Mouse (Mus musculus) embryonic stem cell, embryonic (primary cell): ENCODE measurements around the gene Nck2.

Experiments
- CTCF ChIA-PET, 4 experiments: fragments of 300-600 bp in 2 of 4; fragments of 350-600 bp in 2 of 4; sonication (Branson Sonifier 250); formaldehyde crosslinking; loops; one replicate each; lab custom pipeline; 2022; ENCODE audit warnings: inconsistent platforms in 2 of 4; lab: Charles Lee
- POLR2A ChIA-PET, 4 experiments: fragments of 300-600 bp in 2 of 4; fragments of 350-600 bp in 2 of 4; sonication (Branson Sonifier 250); formaldehyde crosslinking; loops; one replicate each; lab custom pipeline; 2022; ENCODE audit warnings: antibody characterized with exemption in 4 of 4, inconsistent platforms in 1 of 4; lab: Charles Lee

The Nck2 gene

GRCm38 (mm10) chr1:43444531-43444930 lies at the start of gene Nck2:
Gene Nck2 (plus strand): TSS chr1:43444579.
- ChIA-PET POLR2A (interaction anchor here in 2 of 4 experiments (0.6 to 1.6 kb wide), 9 partner anchors 10 to 371 kb away, joined by 3 to 5 read pairs (median 3); no protein-coding TSS in a partner anchor), CTCF (interaction anchor here in 3 of 4 experiments (0.6 to 1.7 kb wide), 4 partner anchors 15 to 261 kb away, joined by 3 to 10 read pairs (median 5); no protein-coding TSS in a partner anchor)

GRCm38 (mm10) chr1:43395040-43395439 lies 49.3 kb upstream of the Nck2 start:
- POLR2A ChIA-PET = no interaction called here
- CTCF ChIA-PET = no interaction called here

DNA sequence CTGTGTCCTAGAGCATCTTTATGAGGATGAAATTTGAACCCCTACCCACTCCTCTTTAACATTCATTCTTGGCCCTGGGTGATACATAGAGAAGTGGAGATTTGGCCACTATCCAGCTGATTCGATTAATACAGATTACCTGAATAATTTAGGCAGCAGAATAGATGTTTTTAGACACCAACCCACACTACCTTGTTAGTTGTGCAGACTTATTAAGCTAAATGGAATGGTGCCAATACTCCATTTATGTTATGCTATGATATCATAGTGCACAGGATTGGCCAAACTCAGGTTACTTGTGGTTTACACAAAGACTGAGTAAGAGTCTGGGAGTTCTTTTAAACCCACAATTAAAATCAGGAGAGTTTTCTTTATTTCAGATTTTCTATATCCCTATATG lies 48.6 kb upstream of the Nck2 start:
- POLR2A ChIA-PET = no interaction called here
- CTCF ChIA-PET = no interaction called here

GRCm38 (mm10) chr1:43396522-43396921 lies 47.9 kb upstream of the Nck2 start:
- CTCF ChIA-PET = no interaction called here
- POLR2A ChIA-PET = no interaction called here

DNA sequence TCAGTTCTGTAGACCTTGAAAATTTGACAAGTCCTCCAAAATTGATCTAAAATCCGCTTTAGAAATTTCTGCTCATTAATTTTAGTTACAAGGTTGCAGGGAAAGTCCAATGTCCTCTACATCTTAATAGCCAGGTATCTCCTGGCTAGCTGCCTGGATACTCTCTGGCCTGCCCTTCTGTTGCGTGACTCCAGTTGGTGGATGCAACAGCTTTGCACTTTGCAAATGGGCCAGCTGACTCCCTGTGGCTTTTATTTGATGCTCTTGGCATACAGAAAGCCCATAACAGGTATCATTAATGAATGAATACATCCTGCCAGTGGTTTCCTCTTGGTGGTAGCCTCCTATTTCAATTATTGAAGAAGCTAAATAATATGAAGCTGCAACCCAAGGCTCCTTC lies 47.3 kb upstream of the Nck2 start:
- ChIA-PET POLR2A (no interaction called here), CTCF (no interaction called here)

- POLR2A ChIA-PET = interaction anchor here in 1 of 4 experiments (0.6 kb wide), 1 partner anchor 423 kb away, joined by 4 read pairs; no protein-coding TSS in a partner anchor
- CTCF ChIA-PET = no interaction called here
Measured at GRCm38 (mm10) chr1:43398738-43399601, 45.4 kb upstream of the Nck2 start.

DNA sequence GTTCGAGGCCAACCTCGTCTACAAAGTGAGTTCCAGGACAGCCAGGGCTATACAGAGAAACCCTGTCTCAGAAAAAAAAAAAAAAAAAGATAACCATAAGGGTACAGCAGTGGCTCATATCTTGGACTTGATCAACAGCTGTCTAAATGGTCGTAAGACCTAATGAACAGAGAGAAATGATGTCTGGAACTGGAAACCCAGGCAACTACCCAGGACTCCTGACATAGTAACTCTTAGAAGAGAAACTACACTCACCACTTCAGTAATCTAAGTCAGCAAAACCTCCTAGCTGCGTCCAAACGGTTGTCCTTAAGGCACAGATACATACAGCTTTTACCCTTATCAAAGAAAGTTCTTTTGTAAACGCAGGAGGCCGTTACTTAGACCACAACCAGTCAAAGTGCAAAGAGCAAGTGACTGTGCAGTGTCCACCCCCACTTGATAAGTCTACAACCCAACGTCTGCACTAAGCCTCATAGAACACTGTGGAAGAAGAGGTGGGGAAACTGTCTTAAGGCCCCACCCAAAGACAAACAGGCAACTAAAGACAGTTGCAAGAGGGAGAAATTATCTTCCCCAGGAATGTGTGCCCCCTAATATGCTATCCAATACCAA lies 44.7 kb upstream of the Nck2 start:
- POLR2A ChIA-PET = no interaction called here
- CTCF ChIA-PET = no interaction called here

GRCm38 (mm10) chr1:43400655-43401054 lies 43.7 kb upstream of the Nck2 start:
- ChIA-PET CTCF (no interaction called here), POLR2A (no interaction called here)

DNA sequence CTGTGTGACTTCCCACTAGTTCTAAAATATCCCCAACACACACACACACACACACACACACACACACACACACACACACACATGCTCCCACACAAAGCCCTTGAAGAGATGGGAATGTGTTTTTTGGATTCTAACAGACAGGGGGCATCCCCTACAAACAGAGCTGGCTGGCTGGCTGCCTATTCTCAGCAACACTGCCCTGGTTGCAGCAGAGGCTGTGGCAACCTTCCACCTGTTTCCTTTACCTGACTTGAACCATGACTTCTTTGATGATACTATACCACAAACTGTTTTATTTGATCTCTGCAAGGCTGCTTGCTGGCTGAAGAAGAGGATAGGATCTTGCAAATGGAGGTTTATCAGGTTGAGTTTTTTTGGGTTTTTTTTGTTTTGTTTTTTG lies 41.0 kb upstream of the Nck2 start:
- ChIA-PET POLR2A (no interaction called here), CTCF (interaction anchor here in 1 of 4 experiments (0.6 kb wide), 1 partner anchor 264 kb away, joined by 5 read pairs; no protein-coding TSS in a partner anchor)

GRCm38 (mm10) chr1:43404693-43405678 lies 39.4 kb upstream of the Nck2 start:
- ChIA-PET CTCF (no interaction called here), POLR2A (interaction anchor here in 1 of 4 experiments (0.7 kb wide), 1 partner anchor 634 kb away, joined by 3 read pairs; no protein-coding TSS in a partner anchor)

GRCm38 (mm10) chr1:43409019-43409418 lies 35.4 kb upstream of the Nck2 start:
- POLR2A ChIA-PET = no interaction called here
- CTCF ChIA-PET = no interaction called here

DNA sequence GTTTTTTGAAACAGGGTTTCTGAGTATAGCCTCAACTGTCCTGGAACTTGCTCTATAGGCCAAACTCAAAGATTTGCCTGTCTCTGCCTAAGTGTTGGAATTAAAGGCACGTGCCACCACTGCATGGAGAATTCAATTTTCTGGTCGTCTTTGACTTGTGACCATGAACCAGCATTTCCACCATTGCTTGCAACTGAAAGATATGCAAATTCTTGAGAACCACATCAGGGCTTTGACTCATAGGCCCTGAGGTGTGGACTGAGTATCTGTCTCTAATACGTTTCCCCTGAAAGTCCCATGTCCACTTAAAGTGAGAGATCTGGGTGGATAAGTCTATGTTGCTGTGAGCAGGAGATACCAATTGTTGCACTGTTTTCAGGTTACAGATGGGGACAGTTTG lies 31.6 kb upstream of the Nck2 start:
- ChIA-PET POLR2A (no interaction called here), CTCF (no interaction called here)

- CTCF ChIA-PET = no interaction called here
Measured at GRCm38 (mm10) chr1:43413298-43413697, 31.1 kb upstream of the Nck2 start.

DNA sequence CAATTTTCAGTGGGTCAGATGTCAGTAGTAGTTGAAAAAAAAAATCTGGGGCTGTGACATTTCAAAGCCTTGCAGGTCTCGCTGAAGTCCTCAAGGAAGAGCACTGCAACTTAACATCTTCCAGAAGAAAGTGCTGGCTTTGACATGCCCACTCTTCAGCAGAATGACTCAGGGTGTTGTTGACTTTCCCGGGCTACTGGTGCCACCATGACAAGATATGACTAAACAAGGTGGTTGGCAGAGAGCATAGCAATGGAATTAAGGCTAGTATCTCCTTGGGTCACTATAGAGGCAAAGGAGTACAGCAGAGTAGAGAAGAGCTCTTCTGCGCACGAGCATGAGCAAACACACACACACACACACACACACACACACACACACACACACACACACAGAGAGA lies 30.6 kb upstream of the Nck2 start:
- ChIA-PET CTCF (no interaction called here), POLR2A (no interaction called here)

More at GRCm38 (mm10) chr1:43413298-43413697, 31.1 kb upstream of the Nck2 start:
- POLR2A ChIA-PET = no interaction called here

DNA sequence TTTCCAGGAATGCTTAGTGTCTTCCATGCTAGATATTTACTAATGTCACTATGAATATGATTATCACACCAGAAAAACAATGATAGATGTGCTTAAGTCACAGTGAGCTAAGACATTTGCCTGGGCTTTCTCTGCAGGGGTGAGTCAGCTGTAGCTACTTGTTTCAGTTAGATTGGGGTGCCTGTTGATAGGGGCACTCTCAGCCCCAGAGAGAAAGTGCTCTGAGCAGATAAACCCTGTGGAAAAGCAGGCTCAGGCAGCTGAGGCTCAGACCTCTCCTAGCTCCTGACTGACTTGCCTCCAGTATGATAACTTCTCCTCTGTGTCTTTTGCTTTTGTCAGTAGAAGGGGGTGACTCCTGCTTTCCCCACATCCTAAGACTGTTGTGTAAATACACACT lies 30.2 kb upstream of the Nck2 start:
- CTCF ChIA-PET = no interaction called here
- POLR2A ChIA-PET = no interaction called here

DNA sequence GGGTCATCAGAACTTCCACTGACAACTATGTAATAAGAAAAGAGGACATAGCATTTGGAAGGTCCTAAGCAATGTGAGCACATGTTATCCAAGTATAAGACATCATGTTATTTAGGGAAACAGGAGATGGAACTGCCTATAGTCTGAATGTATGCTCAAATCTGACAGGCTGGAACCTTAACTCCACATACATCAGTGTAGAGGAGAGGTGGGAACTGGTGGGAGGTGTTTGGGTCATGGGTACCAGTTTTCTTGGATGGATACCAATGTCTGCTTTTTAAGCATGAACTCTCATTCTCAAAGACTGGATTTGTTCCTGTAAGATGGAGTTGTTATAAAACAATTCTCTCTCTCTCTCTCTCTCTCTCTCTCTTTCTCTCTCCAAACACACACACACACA lies 29.4 kb upstream of the Nck2 start:
- CTCF ChIA-PET = no interaction called here
- POLR2A ChIA-PET = no interaction called here

- POLR2A ChIA-PET = no interaction called here
- CTCF ChIA-PET = no interaction called here
Measured at GRCm38 (mm10) chr1:43422969-43423748, 21.2 kb upstream of the Nck2 start.

DNA sequence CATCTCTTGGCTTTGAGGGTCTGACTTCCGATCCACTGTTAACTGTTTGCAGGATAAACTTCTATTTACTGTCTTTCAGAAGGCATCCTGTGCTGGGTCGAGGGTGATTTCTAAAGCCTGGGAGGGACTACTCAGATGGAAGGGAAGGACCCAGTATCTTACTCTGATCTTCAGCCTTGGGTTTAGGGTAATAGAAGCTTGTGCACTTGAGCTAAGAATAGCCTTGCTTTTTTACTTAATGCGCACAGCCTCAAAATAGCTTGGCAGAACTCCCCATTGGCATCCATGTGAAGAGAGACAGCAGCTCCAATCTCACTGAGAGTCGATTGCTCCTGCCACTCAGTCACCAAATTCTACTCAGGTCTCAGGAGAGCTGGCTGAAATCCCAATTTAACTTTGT lies 17.9 kb upstream of the Nck2 start:
- ChIA-PET CTCF (no interaction called here), POLR2A (no interaction called here)
